Mouse (Mus musculus): ENCODE measurements around the gene Map6.

- TF ChIP-seq CTCF (IDR thresholded peaks at IDR 0.05; ENCODE audit: borderline replicate concordance, insufficient read depth, low read length) = no peak
- TF ChIP-seq POLR2A (IDR thresholded peaks at IDR 0.05; ENCODE audit: low read depth, low read length) = peak; percentile 94
These were observed 93.0 kb downstream of the Map6 start for GRCm38 (mm10) chr7:99360021-99360802.

Measured in embryonic fibroblast, embryonic 13.5 days (primary cell).